Mouse (Mus musculus) left cerebral cortex, adult 18-20 months (tissue): ENCODE data around the gene Olfr56. TPM values are rescaled to one million over a fixed set of nuclear protein-coding genes. Genes with fewer than 3 reads are reported as not detected.
"Not testable (repeated sequence)": the region's sequence is repeated elsewhere in the genome, so short reads cannot be mapped to it uniquely, and the experiment has no call there.

Experiments used
- DNase-seq, 2 experiments: peaks; one replicate each; pipeline ENCODE4 v3.0.0; 2021 to 2022; ENCODE audit warnings: low spot score in 2 of 2, mixed read lengths in 1 of 2
- total RNA-seq, 2 experiments: library from RNA; stranded (reverse); gene quantifications; 2 replicates each; pipeline ENCODE4 v1.2.3; 2021

Olfr56 gene
- total RNA-seq, 2 experiments from 2014 or later: not detected

- no peak for DNase-seq
Observed at GRCm38 (mm10) chr11:49156821-49157814, 178.4 kb downstream of the Olfr56 start.

GRCm38 (mm10) chr11:49168839-49169611 is 190.3 kb downstream of the Olfr56 start:
- peak; percentile 34 to 35 for DNase-seq

GRCm38 (mm10) chr11:49170576-49170975 is 191.9 kb downstream of the Olfr56 start:
- no peak for DNase-seq

GRCm38 (mm10) chr11:49175345-49175744 is 196.7 kb downstream of the Olfr56 start:
- no peak for DNase-seq

- not testable (repeated sequence) for DNase-seq
Observed at GRCm38 (mm10) chr11:49176047-49176779, 197.5 kb downstream of the Olfr56 start.

GRCm38 (mm10) chr11:49183172-49183571 is 204.5 kb downstream of the Olfr56 start:
- DNase-seq: no peak

Other genes starting within 250 kb of the Olfr56 start
- 100 to 1,000 TPM; 233 to 240 TPM for gene Rack1, start 178.6 kb upstream of the Olfr56 start, total RNA-seq
- gene Trim41, start 161.5 kb upstream of the Olfr56 start, total RNA-seq: 10 to 100 TPM; 57.1 to 60.2 TPM
- gene Trim7, start 152.7 kb upstream of the Olfr56 start, total RNA-seq: 1 to 10 TPM; 2.3 to 3.7 TPM
- gene Gm12184, start 152.2 kb upstream of the Olfr56 start, total RNA-seq: 1 to 10 TPM; 1.7 to 3.0 TPM
- gene Irgm1, start 107.2 kb upstream of the Olfr56 start, total RNA-seq: 1 to 10 TPM; 7.0 to 7.7 TPM
- gene Gm5431, start 76.7 kb upstream of the Olfr56 start, total RNA-seq: under 1 TPM in 1 of 2 experiments, not detected in 1; 0.49 TPM
- 1 to 10 TPM; 1.9 to 2.8 TPM for gene Psme2b, start 32.7 kb upstream of the Olfr56 start, total RNA-seq
- gene 9930111J21Rik1, start 509 bp downstream of the Olfr56 start, total RNA-seq: 1 to 10 TPM in 1 of 2 experiments, under 1 TPM in 1; 0.91 to 1.5 TPM
- gene Gm12185, start 13.3 kb downstream of the Olfr56 start, total RNA-seq: under 1 TPM; 0.16 to 0.37 TPM
- gene Tgtp1, start 15.3 kb downstream of the Olfr56 start, total RNA-seq: under 1 TPM in 1 of 2 experiments, not detected in 1; 0.81 TPM
- 1 to 10 TPM in 1 of 2 experiments, under 1 TPM in 1; 0.94 to 1.6 TPM for gene 9930111J21Rik2, start 72.4 kb downstream of the Olfr56 start, total RNA-seq
- gene Tgtp2, start 85.3 kb downstream of the Olfr56 start, total RNA-seq: under 1 TPM; 0.47 to 0.65 TPM
- gene Ifi47, start 97.7 kb downstream of the Olfr56 start, total RNA-seq: 1 to 10 TPM; 1.0 to 1.4 TPM
- not detected for gene Olfr1396, start 136.0 kb downstream of the Olfr56 start, total RNA-seq
- not detected for gene Olfr1395, start 163.4 kb downstream of the Olfr56 start, total RNA-seq
- not detected for gene Olfr1394, start 175.5 kb downstream of the Olfr56 start, total RNA-seq
- not detected for gene Btnl9, start 208.3 kb downstream of the Olfr56 start, total RNA-seq
- 10 to 100 TPM; 68.9 to 78.9 TPM for gene Zfp62, start 224.4 kb downstream of the Olfr56 start, total RNA-seq